Mouse (Mus musculus): ENCODE measurements around the gene Rdh16f1. TPM values are rescaled to one million over a fixed set of nuclear protein-coding genes. Genes with fewer than 3 reads are reported as not detected.

Rdh16f1 gene
- total RNA-seq (2015) = not detected in 2 replicates
- not detected in 2 replicates for total RNA-seq (2017)

DNA sequence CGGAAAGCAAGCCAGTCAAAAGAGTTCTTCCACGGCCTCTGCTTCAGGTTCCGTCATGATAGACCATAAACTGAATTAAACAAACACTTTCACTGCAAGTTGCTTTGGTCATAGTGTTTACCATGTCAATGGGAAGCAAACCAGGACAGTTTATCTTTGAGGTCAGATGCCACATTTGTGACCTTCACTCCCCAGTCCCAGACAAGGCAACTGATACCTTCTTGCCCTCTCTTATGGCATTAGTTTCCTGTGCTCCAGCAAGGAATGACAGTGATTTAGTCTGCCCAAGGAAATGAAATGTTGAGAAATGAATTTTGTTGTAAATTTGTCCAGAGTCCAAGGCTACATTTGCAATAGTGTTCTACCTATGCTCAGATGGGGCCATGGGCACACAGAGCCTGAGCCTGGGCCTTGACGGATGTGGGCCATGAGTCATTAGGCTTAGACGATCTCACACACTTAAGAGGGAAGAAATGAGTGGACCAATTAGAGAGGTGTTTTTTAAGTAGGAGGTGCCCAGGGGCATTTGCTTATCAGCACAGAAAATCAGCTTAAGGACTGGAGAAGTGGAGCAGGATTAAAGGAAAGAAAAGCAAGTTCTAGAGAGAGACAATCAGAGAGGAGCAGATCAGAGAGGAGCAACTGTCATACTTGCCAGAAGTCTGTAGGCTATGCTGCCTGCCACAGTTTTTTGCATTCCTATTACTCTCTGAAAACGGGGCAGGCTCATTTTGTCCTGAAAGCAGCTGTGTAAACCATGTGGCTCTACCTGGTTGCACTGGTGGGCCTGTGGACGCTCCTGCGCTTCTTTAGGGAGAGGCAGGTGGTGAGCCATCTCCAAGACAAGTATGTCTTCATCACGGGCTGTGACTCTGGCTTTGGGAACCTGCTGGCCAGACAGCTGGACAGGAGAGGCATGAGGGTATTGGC lies at the start of gene Rdh16f1, which contains the start of gene Rdh1:
TSS of gene Rdh16f1 (plus strand) at position 607 of the 930 bp plus-strand sequence.
TSS of gene Rdh1 (plus strand) at position 541 of the 930 bp plus-strand sequence.
- ATAC-seq (ENCODE audit: poor library complexity, severe bottlenecking) = no peak

DNA sequence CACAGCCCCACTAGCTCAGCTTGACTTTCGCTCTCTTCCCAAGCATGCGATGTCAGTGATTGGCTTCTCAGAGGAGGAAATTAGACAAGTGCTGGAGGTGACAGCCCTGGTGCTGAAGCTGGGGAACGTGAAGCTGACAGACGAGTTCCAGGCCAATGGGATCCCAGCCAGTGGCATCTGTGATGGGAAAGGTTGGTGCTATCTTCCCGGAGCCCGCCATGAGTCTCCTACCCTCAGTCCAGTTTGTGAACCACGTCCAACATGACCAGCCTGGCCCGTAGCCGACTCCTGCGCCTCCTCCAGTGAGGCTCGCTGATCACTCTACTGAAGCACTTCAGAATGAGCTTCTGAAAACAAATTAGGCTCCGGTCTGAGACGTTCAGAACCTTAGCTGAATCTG lies 49.3 kb upstream of the Rdh16f1 start:
- no peak for ATAC-seq (ENCODE audit: poor library complexity, severe bottlenecking)

DNA sequence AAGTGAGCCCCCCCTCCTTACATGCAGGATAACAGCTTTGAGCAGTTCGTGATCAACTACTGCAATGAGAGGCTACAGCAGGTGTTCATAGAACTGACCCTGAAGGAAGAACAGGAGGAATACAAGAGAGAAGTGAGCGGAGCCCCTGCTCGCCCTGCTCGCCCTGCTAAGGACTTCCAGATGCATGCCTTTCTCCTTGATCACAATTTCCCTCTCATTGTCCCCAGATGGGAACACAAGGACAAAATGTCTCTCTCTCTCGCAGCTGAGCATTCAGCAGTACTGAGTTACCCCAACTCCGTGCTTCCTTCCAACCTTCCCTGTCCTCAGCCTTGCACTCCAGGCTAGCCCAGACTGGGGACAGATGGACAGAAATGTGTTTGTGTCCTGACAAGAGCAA lies 46.9 kb upstream of the Rdh16f1 start:
- ATAC-seq (ENCODE audit: poor library complexity, severe bottlenecking) = no peak

DNA sequence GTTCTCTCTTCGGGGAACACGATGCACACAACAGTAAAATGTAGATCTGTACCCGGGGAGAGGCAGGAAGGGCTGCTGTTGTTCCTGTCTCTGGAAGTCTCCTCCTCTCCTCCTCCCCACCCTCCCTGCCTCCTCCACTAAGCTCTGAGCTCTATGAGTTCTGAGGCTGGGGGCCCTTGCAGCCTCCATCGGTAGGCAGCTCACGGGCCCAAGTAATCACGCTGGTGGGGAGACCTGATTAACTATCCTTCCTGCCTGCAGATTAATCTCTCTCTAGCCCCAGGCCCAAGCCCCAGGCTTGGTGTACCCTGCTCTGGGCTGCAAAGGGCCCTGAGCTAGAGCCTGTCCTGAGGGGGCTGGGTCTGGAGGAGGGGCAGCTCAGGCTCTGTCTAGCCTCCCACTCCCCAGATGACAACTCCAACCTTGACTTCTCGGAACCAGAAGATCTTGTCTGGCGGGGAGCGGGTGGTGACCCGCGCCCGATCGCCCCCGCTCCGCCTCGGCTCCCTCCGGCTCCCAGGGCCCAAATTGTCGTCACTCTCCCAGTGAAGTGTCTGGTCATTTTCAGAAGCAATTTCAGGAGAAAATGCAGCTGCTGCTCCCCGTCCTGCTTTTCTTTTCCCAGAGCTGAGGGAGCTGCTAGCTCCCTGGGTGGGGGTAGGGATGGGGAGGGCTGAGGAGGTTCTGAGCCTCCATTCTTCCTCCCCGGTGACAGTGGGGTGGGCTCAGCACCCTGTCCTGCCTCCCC lies 37.7 kb upstream of the Rdh16f1 start:
- no peak for ATAC-seq (ENCODE audit: poor library complexity, severe bottlenecking)

DNA sequence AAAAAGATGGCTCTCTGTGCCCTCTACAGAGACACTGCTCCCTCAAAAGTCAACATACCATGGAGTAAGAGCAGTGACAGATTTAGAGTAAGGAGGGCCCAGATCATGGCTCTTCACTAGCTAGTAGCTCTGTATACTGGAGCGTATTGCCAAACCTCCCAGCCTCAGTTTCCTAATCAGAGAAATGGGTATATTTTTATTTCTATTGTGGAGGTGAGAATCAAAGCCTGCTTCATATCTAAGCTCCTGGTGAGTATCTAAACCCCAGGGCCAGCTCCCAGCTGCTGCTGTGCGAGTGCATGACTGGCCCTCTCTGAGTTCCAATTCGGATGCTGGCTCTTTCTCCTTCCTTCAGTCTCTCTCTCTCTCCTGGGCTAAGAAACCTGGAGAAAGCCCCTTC lies 35.4 kb upstream of the Rdh16f1 start, which contains the start of gene Tac2:
TSS of gene Tac2 (plus strand) at position 301 of the 400 bp plus-strand sequence.
- ATAC-seq (ENCODE audit: poor library complexity, severe bottlenecking) = no peak

DNA sequence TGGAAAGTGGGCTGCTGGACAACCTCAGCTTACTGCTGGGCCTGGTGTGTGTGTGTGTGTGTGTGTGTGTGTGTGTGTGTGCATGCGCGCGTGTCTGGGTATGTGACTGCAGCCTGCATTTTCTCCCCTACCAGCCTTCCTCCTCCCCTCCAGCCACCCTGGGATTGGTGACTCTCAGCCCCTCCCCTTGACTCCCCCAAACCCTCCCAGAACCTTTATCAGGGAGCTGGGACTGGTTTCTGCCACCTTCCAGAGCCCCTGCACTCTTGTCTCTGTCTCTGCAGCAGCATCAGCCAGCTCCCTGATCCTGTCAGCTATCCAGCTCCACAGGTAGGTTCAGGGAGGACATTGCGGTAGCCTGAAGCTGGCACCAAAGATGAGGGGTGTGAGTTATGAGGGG lies 34.5 kb upstream of the Rdh16f1 start:
- no peak for ATAC-seq (ENCODE audit: poor library complexity, severe bottlenecking)

DNA sequence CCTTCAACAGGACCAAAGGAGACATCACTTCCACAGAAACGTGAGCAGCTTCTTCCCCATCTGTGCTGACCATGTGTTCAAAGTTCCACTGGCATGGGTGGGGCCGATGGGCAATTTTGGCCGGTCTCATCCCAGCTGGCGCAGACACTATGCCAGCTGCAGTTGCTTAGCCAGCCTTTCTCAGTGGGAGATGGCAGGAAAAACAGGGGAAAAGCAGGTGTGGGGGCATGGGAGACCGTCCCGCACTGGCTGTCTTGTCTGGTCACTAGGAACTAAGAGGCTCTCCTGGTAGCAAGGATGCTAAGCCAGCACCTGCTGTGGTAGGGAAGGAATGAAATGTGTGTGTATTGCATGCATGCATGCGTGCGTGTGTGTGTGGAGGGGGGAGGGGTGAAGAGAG lies 31.1 kb upstream of the Rdh16f1 start:
- no peak for ATAC-seq (ENCODE audit: poor library complexity, severe bottlenecking)

DNA sequence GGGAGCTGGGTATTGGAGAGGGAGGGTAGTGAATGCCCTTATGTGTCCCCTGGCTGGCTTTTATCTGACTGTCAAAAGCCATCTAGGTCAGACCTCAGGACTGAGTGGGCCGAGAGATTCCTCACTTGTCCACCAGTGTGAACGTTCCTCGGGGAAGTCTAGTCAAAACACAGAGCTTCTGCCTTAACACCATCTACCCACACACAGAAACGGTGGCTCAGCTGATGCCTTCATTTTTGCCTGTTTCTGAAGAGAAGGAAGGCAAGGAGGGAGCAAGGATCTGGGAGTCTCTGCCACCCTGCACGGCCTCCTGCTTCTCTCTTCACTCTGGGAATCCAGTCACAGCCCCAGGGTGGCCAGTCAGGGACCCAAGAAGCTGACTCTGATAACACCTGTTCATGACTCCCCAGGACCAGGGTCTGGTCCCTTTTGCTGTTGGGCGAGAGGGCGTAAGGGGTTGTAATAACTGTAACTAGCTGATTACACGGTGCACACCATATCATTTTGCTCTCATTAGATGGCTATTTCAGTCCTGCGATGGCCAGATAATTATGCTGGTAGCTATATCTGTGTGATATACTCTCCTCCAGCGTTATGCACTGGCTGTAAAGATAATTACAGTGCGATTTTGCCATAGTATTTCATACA lies 29.2 kb upstream of the Rdh16f1 start:
- peak; percentile 22 for ATAC-seq (ENCODE audit: poor library complexity, severe bottlenecking)

DNA sequence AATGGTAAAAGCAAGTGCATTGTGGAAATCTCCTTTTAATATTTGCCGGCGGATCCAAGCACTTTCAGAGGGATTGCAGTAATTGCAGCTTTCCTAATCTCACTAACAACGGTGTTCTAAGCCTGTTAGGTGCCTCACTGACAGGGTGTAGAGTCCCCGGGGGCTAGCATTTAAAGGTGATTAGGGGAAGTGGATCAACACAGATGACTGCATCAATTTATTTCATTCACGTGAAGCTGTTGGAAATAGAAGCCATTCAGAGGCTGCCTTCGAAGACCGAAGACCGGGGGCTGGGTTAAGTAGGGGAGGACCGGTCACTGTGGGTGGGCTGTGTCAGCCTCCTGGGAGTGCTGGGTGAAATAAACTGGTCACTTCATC lies 28.7 kb upstream of the Rdh16f1 start:
- ATAC-seq (ENCODE audit: poor library complexity, severe bottlenecking) = no peak

DNA sequence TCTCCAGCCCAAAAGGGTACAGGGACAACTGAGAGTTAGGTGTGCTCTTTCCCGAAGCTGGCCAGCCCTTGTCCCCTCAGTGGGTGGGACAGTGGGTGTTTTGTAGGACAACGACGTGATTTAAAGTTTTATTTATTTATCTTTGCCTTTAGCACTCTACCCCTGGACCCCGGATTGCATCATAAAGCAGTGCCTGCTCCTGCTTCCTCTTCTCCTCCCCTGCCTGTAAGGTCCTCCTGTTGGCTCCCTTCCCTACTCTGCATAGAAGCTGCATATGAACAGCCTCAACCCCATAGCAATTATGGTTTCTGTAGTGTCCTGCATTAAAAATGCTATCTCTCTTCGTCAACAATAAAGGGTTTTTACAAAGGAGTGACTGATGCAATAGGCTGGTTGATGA lies 28.2 kb upstream of the Rdh16f1 start:
- peak; percentile 67 for ATAC-seq (ENCODE audit: poor library complexity, severe bottlenecking)

DNA sequence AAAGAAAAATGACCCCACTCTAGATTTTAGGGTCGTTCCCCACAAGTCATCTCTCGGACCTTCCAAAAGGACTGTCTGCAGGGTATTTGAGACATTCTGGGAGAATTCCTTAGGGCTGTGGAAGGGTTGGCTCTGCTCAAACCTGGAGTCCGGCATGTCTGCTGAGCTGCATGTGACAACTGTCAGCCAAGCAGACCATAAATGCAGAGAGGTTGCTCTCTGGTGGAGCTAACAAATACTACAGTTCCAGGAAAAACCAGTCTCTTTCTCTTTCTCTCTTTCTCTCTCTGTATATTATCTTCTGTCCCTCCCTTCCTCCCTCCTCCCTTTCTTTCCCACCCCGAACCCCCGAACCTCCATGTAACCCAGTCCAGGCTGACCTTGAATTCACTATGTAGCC lies 25.2 kb upstream of the Rdh16f1 start:
- ATAC-seq (ENCODE audit: poor library complexity, severe bottlenecking) = no peak

DNA sequence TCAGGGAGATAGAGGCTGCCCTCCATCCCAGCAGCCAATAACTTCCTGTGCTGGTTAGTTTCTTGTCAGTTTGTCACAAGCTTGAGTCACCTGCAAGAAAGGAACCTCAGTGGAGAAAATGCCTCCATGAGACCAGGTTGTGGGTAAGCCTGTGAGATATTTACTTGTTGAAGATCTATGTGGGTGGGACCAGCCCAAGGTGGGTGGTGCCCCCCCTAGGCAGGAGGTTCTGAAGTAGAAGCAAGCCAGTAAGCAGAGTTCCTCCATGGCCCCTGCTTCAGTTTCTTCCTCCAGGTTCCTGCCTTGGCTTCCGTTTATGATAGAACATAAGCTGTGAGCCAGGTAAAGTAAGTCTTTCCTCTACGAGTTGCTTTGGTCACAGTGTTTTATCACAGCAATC lies 23.3 kb upstream of the Rdh16f1 start:
- ATAC-seq (ENCODE audit: poor library complexity, severe bottlenecking) = 0 out of 2 replicates have a peak, but pooled peaks have one; percentile 14

DNA sequence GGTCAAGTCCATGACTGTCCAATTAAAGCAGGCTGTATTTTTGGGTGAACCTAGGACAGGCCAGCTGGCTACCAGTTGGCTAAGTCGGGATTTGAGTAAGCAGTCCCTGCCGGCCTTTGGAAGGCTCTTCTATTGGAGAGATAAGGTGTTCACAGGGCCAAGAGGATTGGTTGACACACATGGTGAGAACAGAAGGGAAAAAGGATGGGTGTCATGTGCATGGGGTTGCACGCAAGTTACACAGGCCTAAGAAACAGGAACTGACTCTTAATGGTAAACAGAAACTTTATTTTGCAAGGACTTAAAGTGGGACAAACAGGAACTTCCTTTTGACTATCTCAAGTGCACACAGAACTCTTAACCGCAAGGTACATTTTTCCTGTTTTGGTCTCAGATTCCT lies 22.7 kb upstream of the Rdh16f1 start:
- peak; percentile 67 for ATAC-seq (ENCODE audit: poor library complexity, severe bottlenecking)

DNA sequence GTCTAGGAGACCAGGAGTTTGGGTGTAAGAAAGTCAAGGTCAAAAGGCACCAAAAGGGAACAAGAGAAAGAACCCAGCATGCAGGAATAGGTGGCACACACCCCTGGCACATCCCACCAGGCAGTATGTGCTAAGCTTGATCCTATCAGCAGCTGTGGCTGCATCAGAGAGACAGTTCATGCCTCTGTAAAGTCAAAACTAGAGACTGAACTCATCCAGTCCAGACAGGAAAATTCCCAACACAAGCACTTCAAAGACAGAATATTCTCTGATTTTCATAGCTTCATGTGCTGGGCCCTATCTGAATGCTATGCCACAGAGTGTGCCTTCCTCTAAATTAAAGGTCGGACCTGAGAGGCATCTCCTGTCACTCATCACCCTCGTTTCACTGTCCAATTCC lies 22.0 kb upstream of the Rdh16f1 start:
- ATAC-seq (ENCODE audit: poor library complexity, severe bottlenecking) = peak; percentile 1; the same call in 1 of the 2 replicates

DNA sequence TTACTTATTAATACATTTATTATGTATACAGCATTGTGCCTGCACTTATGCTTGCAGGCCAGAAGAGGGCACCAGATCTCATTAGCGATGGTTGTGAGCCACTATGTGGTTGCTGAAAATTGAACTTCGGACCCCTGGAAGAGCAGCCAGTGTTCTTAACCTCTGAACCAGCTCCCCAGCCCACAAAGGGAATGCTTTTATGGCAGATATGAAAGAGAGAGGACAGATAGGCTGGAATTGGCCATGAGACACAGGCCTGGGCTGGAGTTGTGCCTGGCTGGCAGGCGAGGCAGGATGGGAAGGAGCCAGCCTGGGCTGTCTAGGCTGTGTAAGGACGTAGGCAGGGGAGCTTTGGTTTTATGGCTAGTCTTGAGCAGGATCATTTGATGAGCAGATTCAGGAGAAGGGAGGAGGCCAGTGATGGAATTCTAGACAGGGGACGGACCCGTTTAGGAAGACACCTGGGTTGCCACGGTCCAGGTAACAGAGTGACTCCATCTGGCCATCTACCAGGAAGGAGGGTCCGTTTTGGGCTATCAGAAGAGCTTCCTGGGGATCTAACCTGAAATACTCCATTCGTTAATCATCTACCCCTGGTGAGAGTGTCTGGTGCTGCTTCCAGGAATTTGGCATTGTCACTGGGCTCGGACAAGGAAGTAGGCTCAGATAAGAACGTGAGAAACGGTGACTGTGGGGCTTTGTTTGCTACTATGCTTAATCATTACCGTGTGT lies 21.3 kb upstream of the Rdh16f1 start:
- no peak for ATAC-seq (ENCODE audit: poor library complexity, severe bottlenecking)

DNA sequence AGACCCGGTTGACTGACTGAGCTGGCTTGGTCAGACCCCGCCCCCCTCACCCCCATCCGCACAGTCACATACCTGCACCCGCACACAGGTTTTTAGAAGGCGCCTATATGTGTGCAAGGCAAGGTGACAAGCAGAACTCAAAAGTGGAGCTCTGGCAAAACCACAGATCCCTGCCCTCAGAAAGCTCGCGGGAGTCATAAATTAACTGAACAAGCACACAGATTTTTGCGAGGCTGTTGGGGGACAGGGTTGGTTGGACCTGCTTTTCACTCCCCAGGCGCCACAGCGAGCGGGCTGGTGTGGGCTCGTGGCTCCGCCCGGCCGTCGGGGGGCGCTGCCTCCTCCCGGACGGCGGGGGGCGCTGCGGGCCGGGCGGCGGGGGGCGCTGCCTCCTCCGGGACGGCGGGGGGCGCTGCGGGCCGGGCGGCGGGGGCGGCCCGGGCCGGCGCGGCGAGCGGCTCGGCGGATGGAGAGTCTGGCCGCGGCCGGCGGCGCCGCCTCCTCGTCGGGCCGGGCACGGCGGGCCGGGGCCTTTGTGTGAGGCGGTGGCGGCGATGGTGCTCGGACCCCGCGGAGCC lies 20.4 kb upstream of the Rdh16f1 start, which contains the start of gene Zbtb39:
TSS of gene Zbtb39 (plus strand) at position 456 of the 578 bp plus-strand sequence.
- peak; percentile 60 for ATAC-seq (ENCODE audit: poor library complexity, severe bottlenecking)

DNA sequence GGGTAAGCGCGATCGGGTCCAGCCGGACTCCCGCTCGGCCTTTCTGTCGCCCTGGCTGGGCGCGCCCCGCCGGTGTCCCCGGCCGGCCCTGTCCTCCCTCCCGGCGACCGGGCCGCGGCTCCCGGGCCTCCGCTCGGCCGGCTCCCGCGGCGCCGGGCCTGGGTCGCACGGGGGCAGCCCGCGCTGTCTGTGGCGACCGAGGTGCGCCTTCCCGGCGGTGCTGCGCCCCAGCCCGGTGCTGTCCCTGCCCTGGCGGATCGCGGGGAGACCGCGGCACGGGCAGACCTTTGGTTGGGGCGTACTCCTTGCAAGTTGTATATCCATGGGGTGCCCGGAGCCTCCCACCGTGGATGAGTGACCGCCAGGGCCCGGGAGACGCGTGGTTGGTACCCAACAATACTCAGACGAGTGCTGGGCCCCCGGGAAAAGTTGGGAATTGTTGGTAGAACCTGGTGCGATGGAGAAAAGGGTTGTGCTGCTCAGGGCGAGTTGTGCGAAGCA lies 19.9 kb upstream of the Rdh16f1 start:
- ATAC-seq (ENCODE audit: poor library complexity, severe bottlenecking) = no peak

DNA sequence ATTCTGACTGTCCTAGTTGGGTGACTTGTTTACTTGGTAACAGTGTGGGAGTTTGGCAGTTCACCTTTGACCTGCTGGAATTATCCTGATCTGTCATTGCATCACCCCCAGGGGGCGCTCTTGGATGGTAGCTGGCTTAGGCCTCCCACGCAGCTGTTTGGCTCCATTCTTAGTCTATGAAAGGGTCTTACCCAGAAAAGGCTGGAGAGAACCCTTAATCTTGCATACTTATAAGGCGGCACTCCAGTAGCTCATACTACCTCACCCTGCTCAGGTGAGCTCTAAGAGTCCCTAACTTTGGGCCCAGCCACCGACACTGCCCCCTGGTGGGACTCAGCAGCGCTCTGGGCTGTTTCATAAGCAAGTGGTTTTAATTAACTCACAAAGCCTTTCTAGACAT lies 14.9 kb upstream of the Rdh16f1 start:
- ATAC-seq (ENCODE audit: poor library complexity, severe bottlenecking) = peak; percentile 62

DNA sequence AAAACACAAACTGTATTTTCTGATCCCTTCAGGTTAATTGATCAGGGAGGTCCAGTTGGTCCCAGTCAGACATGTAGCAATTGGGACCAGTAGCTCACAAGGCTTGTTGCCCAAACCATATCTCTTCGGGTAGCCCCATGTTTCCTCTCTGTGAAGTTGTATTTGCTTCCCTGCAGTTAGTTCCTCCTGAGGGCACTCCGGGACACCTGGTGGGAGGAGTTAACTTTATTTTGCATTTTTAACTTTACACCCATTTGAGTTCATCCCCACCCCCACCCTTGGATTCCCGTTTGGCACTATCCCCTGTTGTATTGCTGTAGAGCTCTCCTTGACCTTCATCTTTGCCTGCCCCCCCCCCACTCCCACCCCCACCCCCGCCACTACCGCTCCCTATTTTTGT lies 13.7 kb upstream of the Rdh16f1 start:
- ATAC-seq (ENCODE audit: poor library complexity, severe bottlenecking) = no peak

DNA sequence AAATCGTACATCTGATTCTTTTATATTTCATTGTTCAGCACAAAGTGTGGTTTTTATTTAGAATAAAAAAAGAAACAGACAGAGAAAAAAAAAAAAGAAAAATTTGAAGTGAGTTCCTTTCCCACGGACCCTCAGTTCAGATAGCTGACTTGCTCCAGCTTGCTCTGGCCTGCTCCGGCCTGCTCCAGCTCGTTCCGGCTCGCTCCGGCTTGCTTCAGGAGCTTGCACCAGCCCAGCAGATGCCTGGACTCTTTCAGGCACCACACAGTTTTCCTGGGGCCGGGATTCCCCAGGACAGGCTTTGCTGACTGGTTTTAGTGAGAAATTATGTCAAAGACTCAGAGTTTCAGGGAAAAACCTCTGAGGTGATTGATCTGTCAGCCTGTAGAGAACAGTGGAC lies 12.3 kb upstream of the Rdh16f1 start:
- no peak for ATAC-seq (ENCODE audit: poor library complexity, severe bottlenecking)
